Mouse (Mus musculus) G1E (cell line): ENCODE measurements around the gene Clec10a.

Experiments used
- CTCF ChIP-seq: IDR thresholded peaks from 2 replicates; pipeline ENCODE4 v1.5.1; 2012; ENCODE audit warnings: low read depth, low read length, inconsistent platforms, mixed read lengths
- GATA1 ChIP-seq: IDR thresholded peaks from 2 replicates; pipeline ENCODE4 v1.6.1; 2012; ENCODE audit warnings: borderline replicate concordance, low read length, inconsistent platforms, mixed read lengths
- GATA2 ChIP-seq: IDR thresholded peaks from 2 replicates; pipeline ENCODE4 v1.6.1; 2012; ENCODE audit warnings: low read depth, low read length, inconsistent platforms, borderline replicate concordance
- POLR2AphosphoS5 ChIP-seq: IDR thresholded peaks from 2 replicates; pipeline ENCODE4 v1.6.1; 2012; ENCODE audit warnings: low read depth, low read length, inconsistent platforms; ENCODE audit not compliant: insufficient replicate concordance
- TAL1 ChIP-seq: conservative IDR thresholded peaks from 2 replicates; pipeline ENCODE4 v1.6.1; 2012; ENCODE audit warnings: low read depth, low read length, inconsistent platforms, mixed read lengths

DNA sequence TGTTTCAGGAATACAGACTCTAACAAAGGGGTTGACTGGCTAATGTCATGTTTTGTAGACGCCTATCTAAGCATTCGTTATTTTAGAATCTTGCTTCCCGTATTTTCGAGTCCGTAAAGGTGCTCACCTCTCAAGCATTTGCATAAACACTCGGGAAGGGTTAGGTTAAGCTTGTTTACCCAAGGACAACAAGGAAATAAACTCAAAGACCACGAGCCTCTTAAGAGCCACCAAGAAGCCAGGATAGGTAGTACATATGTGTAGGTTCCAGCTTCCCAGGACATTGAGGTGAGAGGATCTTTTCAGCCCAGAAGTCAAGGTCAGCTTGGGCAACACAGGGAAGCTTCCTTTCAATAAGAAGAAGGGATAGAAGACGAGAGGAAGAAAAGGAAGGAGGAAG is 43.1 kb downstream of the Clec10a start:
- TF ChIP-seq CTCF (no peak), GATA1 (no peak), TAL1 (no peak), POLR2AphosphoS5 (no peak), GATA2 (no peak)
